26 mouse cellular contexts compared by ENCODE assay signal in genomic region chr1:82018701-82019404, GRCm38 (mm10).
DNase-seq lines count a peak whose midpoint lies in the region; ATAC-seq and TF ChIP-seq lines count a peak whose summit lies in the region.
"Had no signal": no experiment of that assay in that cellular context is flagged by ENCODE, and none has a peak within 500 bp of the region (broad histone marks: within the 10 kb centered on the region; RNA-seq: fewer than 3 reads in every experiment).

No protein-coding gene starts in this region.

- ATAC-seq in kidney, embryonic 15.5 days (replicated peaks; ENCODE audit: low FRiP score): no peak
- peak; percentile 35 for ATAC-seq in liver, postnatal 0 days
- no peak for ATAC-seq in liver, embryonic 11.5 days (replicated peaks; ENCODE audit: low FRiP score)
- ATAC-seq: CD4-positive, CD25-positive, alpha-beta regulatory T cell, adult 4 months; intestine, postnatal 0 days had no signal

- no peaks in the 10 kb centered on the region for H3K9me3 ChIP-seq in kidney, embryonic 15.5 days (replicated peaks)
- H3K9me3 ChIP-seq in liver, postnatal 0 days (ENCODE audit: low read length): no peaks in the 10 kb centered on the region; the same call in 1 of the 2 replicates
- H3K9me3 ChIP-seq in liver, embryonic 11.5 days (ENCODE audit: control insufficient read depth, low read length): no peaks in the 10 kb centered on the region
- H3K9me3 ChIP-seq: limb, embryonic 13.5 days; neural tube, embryonic 13.5 days had no signal

- 81% methylated on average over 7 of the region's 7 CpGs for WGBS in kidney, embryonic 15.5 days
- 63% methylated on average over 7 of the region's 7 CpGs for WGBS in liver, postnatal 0 days (ENCODE audit: insufficient replicate concordance)
- 78% methylated on average over 7 of the region's 7 CpGs for WGBS in liver, embryonic 11.5 days

- H3K27me3 ChIP-seq in kidney, embryonic 15.5 days: no peaks in the 10 kb centered on the region
- no peaks in the 10 kb centered on the region for H3K27me3 ChIP-seq in liver, postnatal 0 days (ENCODE audit: insufficient read depth, low read length)
- no peaks in the 10 kb centered on the region for H3K27me3 ChIP-seq in liver, embryonic 11.5 days (replicated peaks; ENCODE audit: control insufficient read depth, insufficient read depth, low read length)
- H3K27me3 ChIP-seq: heart, embryonic 13.5 days; limb, embryonic 13.5 days; neural tube, embryonic 13.5 days had no signal

- TF ChIP-seq CTCF in liver, postnatal 0 days (IDR thresholded peaks at IDR 0.05; ENCODE audit: low read depth): no peak

- peak; percentile 70 for DNase-seq in kidney, adult 11 months
- DNase-seq in liver, postnatal 0 days: peak; percentile 18
- DNase-seq in liver, embryonic 11.5 days (ENCODE audit: low spot score): no peak
- peak; percentile 9 for DNase-seq in kidney, postnatal 10 days
- DNase-seq in thymus, postnatal 10 days (ENCODE audit: low spot score in 2 of 2): no peak
- DNase-seq in layer of hippocampus, postnatal 10 days (ENCODE audit: low spot score in 2 of 2): no peak
- DNase-seq: adrenal gland, postnatal 14 days; cerebellum, adult 11-12 months; cerebellum, postnatal 10 days; gastrocnemius, postnatal 10 days; heart, postnatal 10 days; lung, embryonic 14.5 days; lung, postnatal 14 days; right cerebral cortex, postnatal 4 days; thymus, adult 18-20 months; thymus, postnatal 36 days had no signal

- H3K4me2 ChIP-seq in kidney, embryonic 15.5 days: no peak overlapping the region
- no peak overlapping the region for H3K4me2 ChIP-seq in liver, postnatal 0 days (ENCODE audit: low read depth, low read length)
- H3K4me2 ChIP-seq in liver, embryonic 11.5 days: no peak overlapping the region
- H3K4me2 ChIP-seq: heart, embryonic 13.5 days; hindbrain, embryonic 14.5 days; limb, embryonic 13.5 days; lung, embryonic 14.5 days; neural tube, embryonic 13.5 days had no signal

- H3K27ac ChIP-seq in kidney, embryonic 15.5 days: no peak overlapping the region
- H3K27ac ChIP-seq in liver, postnatal 0 days (ENCODE audit: low read depth): no peak overlapping the region
- no peak overlapping the region for H3K27ac ChIP-seq in liver, embryonic 11.5 days (ENCODE audit: low read depth, low read length)
- H3K27ac ChIP-seq: heart, embryonic 13.5 days; hindbrain, embryonic 14.5 days; layer of hippocampus, adult 2 months; limb, embryonic 13.5 days; liver, embryonic 14.5 days; neural tube, embryonic 13.5 days; stomach, postnatal 0 days had no signal

- TF ChIP-seq EP300 in liver, postnatal 0 days (IDR thresholded peaks at IDR 0.05; ENCODE audit: low read depth): no peak

- no peaks in the 10 kb centered on the region for H3K4me1 ChIP-seq in kidney, embryonic 15.5 days
- no peaks in the 10 kb centered on the region for H3K4me1 ChIP-seq in liver, postnatal 0 days (ENCODE audit: insufficient read depth)
- no peaks in the 10 kb centered on the region for H3K4me1 ChIP-seq in liver, embryonic 11.5 days (replicated peaks; ENCODE audit: control insufficient read depth, insufficient read depth, low read length)
- H3K4me1 ChIP-seq: limb, embryonic 13.5 days; neural tube, embryonic 13.5 days had no signal

- H3K4me3 ChIP-seq in kidney, embryonic 15.5 days (replicated peaks): no peak overlapping the region
- no peak overlapping the region for H3K4me3 ChIP-seq in liver, postnatal 0 days (ENCODE audit: low read depth, low read length)
- H3K4me3 ChIP-seq in liver, embryonic 11.5 days (ENCODE audit: low read depth, low read length): no peak overlapping the region
- H3K4me3 ChIP-seq: heart, embryonic 13.5 days; layer of hippocampus, adult 2 months; limb, embryonic 13.5 days; neural tube, embryonic 13.5 days had no signal

- no peak overlapping the region for H3K9ac ChIP-seq in kidney, embryonic 15.5 days
- no peak overlapping the region for H3K9ac ChIP-seq in liver, postnatal 0 days (replicated peaks)
- H3K9ac ChIP-seq in liver, embryonic 11.5 days (ENCODE audit: low read depth, low read length): no peak overlapping the region
- H3K9ac ChIP-seq: heart, embryonic 13.5 days; hindbrain, embryonic 14.5 days; limb, embryonic 13.5 days; liver, embryonic 14.5 days; lung, embryonic 14.5 days; neural tube, embryonic 13.5 days had no signal

- no peaks in the 10 kb centered on the region for H3K36me3 ChIP-seq in kidney, embryonic 15.5 days
- H3K36me3 ChIP-seq in liver, postnatal 0 days (replicated peaks; ENCODE audit: insufficient read depth, low read length): no peaks in the 10 kb centered on the region
- no peaks in the 10 kb centered on the region for H3K36me3 ChIP-seq in liver, embryonic 11.5 days (ENCODE audit: control insufficient read depth, insufficient read depth, low read length)
- H3K36me3 ChIP-seq: heart, embryonic 13.5 days; limb, embryonic 13.5 days; neural tube, embryonic 13.5 days had no signal

Comparison
In these comparisons a context has a peak if more than half of its experiments do, and no peak if none do; other contexts are left out.
1. DNase-seq: peak in kidney, adult 11 months (single experiment), liver, postnatal 0 days (single experiment) and kidney, postnatal 10 days (single experiment); none in liver, embryonic 11.5 days (single experiment), thymus, postnatal 10 days (0 of 2) and layer of hippocampus, postnatal 10 days (0 of 2).